In genomic region chr12:84996083-84996496, GRCm38 (mm10) we compare ENCODE assay signal across 8 mouse cellular contexts. TPM values are rescaled to one million over a fixed set of nuclear protein-coding genes. Genes with fewer than 3 reads are reported as not detected.
DNase-seq lines count a peak whose midpoint lies in the region; ATAC-seq and TF ChIP-seq lines count a peak whose summit lies in the region.

Gene Ylpm1 (plus strand): TSS chr12:84996321.

- peak within 1 kb of the TSS; percentile 91 for H3K9ac ChIP-seq in ES-Bruce4 (ENCODE audit: low read depth, poor library complexity, severe bottlenecking)
- H3K9ac ChIP-seq in forebrain, embryonic 13.5 days: peak within 1 kb of the TSS; percentile 96
- H3K9ac ChIP-seq in liver, postnatal 0 days (replicated peaks): peak within 1 kb of the TSS; percentile 93
- H3K9ac ChIP-seq in neural tube, embryonic 14.5 days (replicated peaks; ENCODE audit: low read depth, low read length): peak within 1 kb of the TSS; percentile 98

- peak; percentile 98 to 99 for DNase-seq in heart, postnatal 10 days
- peak; percentile 88 for DNase-seq in large intestine, adult 2 months (ENCODE audit: low read depth, low spot score)
- DNase-seq in liver, postnatal 0 days: peak; percentile 96
- DNase-seq in testis, postnatal 10 days (ENCODE audit: low spot score): peak; percentile 96

- H3K36me3 ChIP-seq in ES-Bruce4 (ENCODE audit: control insufficient read depth, insufficient read depth, low read length, poor library complexity, severe bottlenecking): peaks cover 8% of the 10 kb centered on the region
- H3K36me3 ChIP-seq in forebrain, embryonic 13.5 days (ENCODE audit: poor library complexity, severe bottlenecking): peaks cover 8% of the 10 kb centered on the region; the same call in 1 of the 2 replicates
- H3K36me3 ChIP-seq in liver, postnatal 0 days (replicated peaks; ENCODE audit: insufficient read depth, low read length): no peaks in the 10 kb centered on the region
- H3K36me3 ChIP-seq in neural tube, embryonic 14.5 days (ENCODE audit: control insufficient read depth, insufficient read depth, low read length): no peaks in the 10 kb centered on the region

- peak; percentile 73 for TF ChIP-seq POLR2A in ES-Bruce4 (IDR thresholded peaks at IDR 0.05; ENCODE audit: insufficient read depth, low read length)

- H3K4me3 ChIP-seq in ES-Bruce4 (ENCODE audit: low read depth, low read length): peak within 1 kb of the TSS; percentile 87
- peak within 1 kb of the TSS; percentile 68 for H3K4me3 ChIP-seq in forebrain, embryonic 13.5 days
- peak within 1 kb of the TSS; percentile 94 for H3K4me3 ChIP-seq in liver, postnatal 0 days (ENCODE audit: low read depth, low read length)
- H3K4me3 ChIP-seq in neural tube, embryonic 14.5 days (ENCODE audit: low read depth, low read length): peak within 1 kb of the TSS; percentile 93

- H3K4me1 ChIP-seq in ES-Bruce4 (ENCODE audit: control insufficient read depth, insufficient read depth, low read length): peaks cover 2% of the 10 kb centered on the region
- H3K4me1 ChIP-seq in forebrain, embryonic 13.5 days: peaks cover 28% of the 10 kb centered on the region
- peaks cover 23% of the 10 kb centered on the region for H3K4me1 ChIP-seq in liver, postnatal 0 days (ENCODE audit: insufficient read depth)
- peaks cover 22% of the 10 kb centered on the region for H3K4me1 ChIP-seq in neural tube, embryonic 14.5 days (ENCODE audit: control insufficient read depth, insufficient read depth, low read length)

- peak; percentile 99 for ATAC-seq in cerebellum, adult (ENCODE audit: insufficient number of reproducible peaks, low FRiP score, low TSS enrichment)
- ATAC-seq in forebrain, embryonic 13.5 days: peak; percentile 99
- peak; percentile 99 for ATAC-seq in liver, postnatal 0 days
- peak; percentile 98 for ATAC-seq in neural tube, embryonic 14.5 days (ENCODE audit: low read depth)

- H3K4me2 ChIP-seq in forebrain, embryonic 13.5 days: peak within 1 kb of the TSS; percentile 94
- peak within 1 kb of the TSS; percentile 94 for H3K4me2 ChIP-seq in liver, postnatal 0 days (ENCODE audit: low read depth, low read length)
- H3K4me2 ChIP-seq in neural tube, embryonic 14.5 days (ENCODE audit: low read depth, low read length): peak within 1 kb of the TSS; percentile 99

- 0 out of 2 replicates have a peak, but pooled peaks cover 2% of the 10 kb centered on the region for H3K9me3 ChIP-seq in ES-Bruce4 (replicated peaks; ENCODE audit: control insufficient read depth, insufficient read depth, low read length, poor library complexity, severe bottlenecking)
- peaks cover 4% of the 10 kb centered on the region; the same call in 1 of the 2 replicates for H3K9me3 ChIP-seq in forebrain, embryonic 13.5 days (replicated peaks)
- no peaks in the 10 kb centered on the region for H3K9me3 ChIP-seq in liver, postnatal 0 days (ENCODE audit: low read length)
- H3K9me3 ChIP-seq in neural tube, embryonic 14.5 days (ENCODE audit: control insufficient read depth, low read length): no peaks in the 10 kb centered on the region

- TF ChIP-seq CTCF in ES-Bruce4 (IDR thresholded peaks at IDR 0.05; ENCODE audit: low read depth, low read length): peak; percentile 51
- TF ChIP-seq CTCF in liver, postnatal 0 days (IDR thresholded peaks at IDR 0.05; ENCODE audit: low read depth): peak; percentile 74

- 0 out of 2 replicates have a peak, but pooled peaks have one; percentile 56 for TF ChIP-seq EP300 in ES-Bruce4 (IDR thresholded peaks at IDR 0.05; ENCODE audit: insufficient read depth, low read depth, low read length)
- peak; percentile 37; the same call in 1 of the 2 replicates for TF ChIP-seq EP300 in liver, postnatal 0 days (IDR thresholded peaks at IDR 0.05; ENCODE audit: low read depth)

- intact Hi-C loops in heart, postnatal 10 days (cut with DNase I): no loop called here

- no peaks in the 10 kb centered on the region for H3K27me3 ChIP-seq in ES-Bruce4 (ENCODE audit: control insufficient read depth, insufficient read depth, low read length, poor library complexity, severe bottlenecking)
- H3K27me3 ChIP-seq in forebrain, embryonic 13.5 days: no peaks in the 10 kb centered on the region
- no peaks in the 10 kb centered on the region for H3K27me3 ChIP-seq in liver, postnatal 0 days (ENCODE audit: insufficient read depth, low read length)
- H3K27me3 ChIP-seq in neural tube, embryonic 14.5 days (ENCODE audit: control insufficient read depth, insufficient read depth, low read length): no peaks in the 10 kb centered on the region; the same call in 1 of the 2 replicates

- under 1% methylated on average over 45 of the region's 45 CpGs for WGBS in forebrain, embryonic 13.5 days
- under 1% methylated on average over 45 of the region's 45 CpGs for WGBS in large intestine, adult 2 months
- under 1% methylated on average over 45 of the region's 45 CpGs for WGBS in liver, postnatal 0 days (ENCODE audit: insufficient replicate concordance)
- under 1% methylated on average over 45 of the region's 45 CpGs for WGBS in neural tube, embryonic 14.5 days

- H3K27ac ChIP-seq in ES-Bruce4 (ENCODE audit: insufficient read depth, low read length): 0 out of 2 replicates have a peak within 1 kb of the TSS, but pooled peaks have one; percentile 1
- H3K27ac ChIP-seq in forebrain, embryonic 13.5 days: peak within 1 kb of the TSS; percentile 91
- H3K27ac ChIP-seq in liver, postnatal 0 days (ENCODE audit: low read depth): peak within 1 kb of the TSS; percentile 89
- peak within 1 kb of the TSS; percentile 93 for H3K27ac ChIP-seq in neural tube, embryonic 14.5 days (ENCODE audit: low read depth, low read length)

RNA-seq across cellular contexts. Expression of gene Ylpm1, which starts in this region (rescaled TPM):
- 103 and 105 TPM in 2 replicates for polyA plus RNA-seq in ES-Bruce4 (2011; ENCODE audit: insufficient read depth, insufficient read length, low read depth, missing spikeins)
- 41.6 and 45.1 TPM in 2 replicates for polyA plus RNA-seq in forebrain, embryonic 13.5 days (2015; fragmentation: Nextera tagmentation; extraction: Ambion mirVana)
- 10 to 100 TPM; 33.6 to 36.3 TPM for total RNA-seq in heart, postnatal 10 days (2021)
- 4.9 and 7.7 TPM in 2 replicates for polyA plus RNA-seq in large intestine, adult 2 months (2012; rRNA removed)
- 5.4 and 6.2 TPM in 2 replicates for polyA plus RNA-seq in liver, postnatal 0 days (2015; fragmentation: Nextera tagmentation; extraction: Ambion mirVana)
- polyA plus RNA-seq in neural tube, embryonic 14.5 days (2014; fragmentation: Nextera tagmentation; extraction: Ambion mirVana): 53.5 and 54.7 TPM in 2 replicates

Comparison
In these comparisons a context has a peak if more than half of its experiments do, and no peak if none do; other contexts are left out.
1. Peak in every context shown above with its lines: DNase-seq, ATAC-seq, H3K4me3 ChIP-seq and H3K27ac ChIP-seq.
2. H3K27ac ChIP-seq: peak in every context shown above with its lines; median percentile 93 in neural tube, embryonic 14.5 days; 91 in forebrain, embryonic 13.5 days; 89 in liver, postnatal 0 days; 1 in ES-Bruce4.